Mouse (Mus musculus): ENCODE measurements at regions not wholly inside any gene's neighbourhood (a gene's known extent, or its start where the extent isn't known, plus 50 kb on each side); places are given as distances from the start of the nearest gene placed in this dataset.

- no peak for DNase-seq
Observed at GRCm38 (mm10) chr9:74021339-74021738, 52.6 kb upstream of the Unc13c start.

GRCm38 (mm10) chr9:74023922-74024321 lies 55.2 kb upstream of the Unc13c start:
- DNase-seq: no peak

- DNase-seq: no peak
Observed at GRCm38 (mm10) chr9:74026131-74026530, 57.4 kb upstream of the Unc13c start.

- DNase-seq: no peak
Observed at GRCm38 (mm10) chr9:74028438-74028837, 59.7 kb upstream of the Unc13c start.

- peak; percentile 46 for DNase-seq
Observed at GRCm38 (mm10) chr9:74045936-74046335, 64.2 kb upstream of the Wdr72 start.

GRCm38 (mm10) chr9:74049776-74050175 lies 60.4 kb upstream of the Wdr72 start:
- no peak for DNase-seq

- no peak for DNase-seq
Observed at GRCm38 (mm10) chr9:74056709-74057108, 53.4 kb upstream of the Wdr72 start.

GRCm38 (mm10) chr9:74057476-74058076 lies 52.6 kb upstream of the Wdr72 start:
- no peak for DNase-seq

GRCm38 (mm10) chr9:74058269-74058871 lies 51.8 kb upstream of the Wdr72 start:
- no peak for DNase-seq
